Mouse (Mus musculus) kidney, postnatal 4 days (tissue): ENCODE data around the gene Atp5d.

ENCODE experiments used
- DNase-seq, 2 experiments: peaks; one replicate each; pipeline ENCODE4 v3.0.0; 2021; ENCODE audit warnings: mixed read lengths in 2 of 2

Gene Atp5d

GRCm38 (mm10) chr10:80138553-80139438 lies at the start of gene Atp5d:
TSS of gene Atp5d (plus strand) at chr10:80138632.
- peak; percentile 75 to 81 for DNase-seq

- DNase-seq: peak; percentile 25 to 60
These were observed 49.3 kb upstream of the Atp5d start for GRCm38 (mm10) chr10:80089146-80089545.

- DNase-seq: no peak
These were observed 46.9 kb upstream of the Atp5d start for GRCm38 (mm10) chr10:80091527-80091926.

GRCm38 (mm10) chr10:80092690-80093089 lies 45.7 kb upstream of the Atp5d start:
- DNase-seq: no peak

- DNase-seq: no peak
These were observed 44.3 kb upstream of the Atp5d start for GRCm38 (mm10) chr10:80094085-80094484.

- DNase-seq: no peak
These were observed 43.7 kb upstream of the Atp5d start for GRCm38 (mm10) chr10:80094684-80095083.

GRCm38 (mm10) chr10:80095547-80095946 lies 42.9 kb upstream of the Atp5d start:
- DNase-seq: peak in 1 of 2 experiments; percentile 38

- peak; percentile 32 to 59 for DNase-seq
These were observed 41.2 kb upstream of the Atp5d start for GRCm38 (mm10) chr10:80097275-80097674.

GRCm38 (mm10) chr10:80098630-80099029 lies 39.8 kb upstream of the Atp5d start:
- DNase-seq: no peak

GRCm38 (mm10) chr10:80100982-80101381 lies 37.5 kb upstream of the Atp5d start:
- DNase-seq: peak; percentile 55 to 72

GRCm38 (mm10) chr10:80102216-80102915 lies 36.1 kb upstream of the Atp5d start:
- DNase-seq: peak; percentile 92 to 95

GRCm38 (mm10) chr10:80103032-80103431 lies 35.4 kb upstream of the Atp5d start:
- no peak for DNase-seq

GRCm38 (mm10) chr10:80104181-80104580 lies 34.3 kb upstream of the Atp5d start:
- no peak for DNase-seq

GRCm38 (mm10) chr10:80105460-80105859 lies 33.0 kb upstream of the Atp5d start, which contains the start of gene Sbno2:
TSS of gene Sbno2 (minus strand) at chr10:80105571.
- no peak for DNase-seq

- no peak for DNase-seq
These were observed 32.5 kb upstream of the Atp5d start for GRCm38 (mm10) chr10:80105926-80106325.

GRCm38 (mm10) chr10:80107678-80108077 lies 30.8 kb upstream of the Atp5d start:
- DNase-seq: no peak

- DNase-seq: peak; percentile 97
These were observed 23.8 kb upstream of the Atp5d start for GRCm38 (mm10) chr10:80114341-80115284.

GRCm38 (mm10) chr10:80115290-80115943 lies 23.0 kb upstream of the Atp5d start, which contains the start of gene Stk11:
TSS of gene Stk11 (plus strand) at chr10:80115803.
- peak; percentile 100 for DNase-seq

- no peak for DNase-seq
These were observed 22.5 kb upstream of the Atp5d start for GRCm38 (mm10) chr10:80115944-80116335.

- DNase-seq: peak; percentile 34 to 43
These were observed 21.9 kb upstream of the Atp5d start for GRCm38 (mm10) chr10:80116563-80116926.

- DNase-seq: peak; percentile 47 to 68
These were observed 21.3 kb upstream of the Atp5d start for GRCm38 (mm10) chr10:80116927-80117691.
